Mouse (Mus musculus) ES-Bruce4 (cell line): Measurements from ENCODE around the gene Pex14. TPM values are rescaled to one million over a fixed set of nuclear protein-coding genes. Genes with fewer than 3 reads are reported as not detected.

Experiments
- H3K27ac ChIP-seq: 2 replicates; pipeline ENCODE4 v1.5.1; 2012; ENCODE audit warnings: low read length, inconsistent platforms; ENCODE audit not compliant: insufficient read depth
- H3K27me3 ChIP-seq: 2 replicates; pipeline ENCODE4 v1.6.1; 2012; ENCODE audit warnings: mild to moderate bottlenecking, low read length, inconsistent platforms; ENCODE audit not compliant: control insufficient read depth, poor library complexity, insufficient read depth, severe bottlenecking
- H3K36me3 ChIP-seq: 2 replicates; pipeline ENCODE4 v1.6.1; 2012; ENCODE audit warnings: inconsistent platforms, mild to moderate bottlenecking, low read length, moderate library complexity; ENCODE audit not compliant: control insufficient read depth, poor library complexity, insufficient read depth, severe bottlenecking
- H3K4me1 ChIP-seq: one replicate; pipeline ENCODE4 v1.8.1; 2011; ENCODE audit warnings: low read length; ENCODE audit not compliant: control insufficient read depth, insufficient read depth
- H3K4me3 ChIP-seq: 2 replicates; pipeline ENCODE4 v1.5.1; 2011; ENCODE audit warnings: low read depth, mild to moderate bottlenecking, low read length
- H3K9ac ChIP-seq: 2 replicates; pipeline ENCODE4 v1.6.1; 2012; ENCODE audit warnings: low read depth, mild to moderate bottlenecking, inconsistent platforms; ENCODE audit not compliant: poor library complexity, severe bottlenecking
- H3K9me3 ChIP-seq: replicated peaks from 2 replicates; pipeline ENCODE4 v1.6.1; 2012; ENCODE audit warnings: mild to moderate bottlenecking, low read length, inconsistent platforms; ENCODE audit not compliant: control insufficient read depth, poor library complexity, insufficient read depth, severe bottlenecking
- CTCF ChIP-seq: IDR thresholded peaks from one replicate; pipeline ENCODE4 v1.8.1; 2011; ENCODE audit warnings: low read depth, low read length
- EP300 ChIP-seq: IDR thresholded peaks from 2 replicates; pipeline ENCODE4 v1.6.1; 2011; ENCODE audit warnings: low read depth, low read length; ENCODE audit not compliant: insufficient read depth
- POLR2A ChIP-seq: IDR thresholded peaks from one replicate; pipeline ENCODE4 v1.8.1; 2011; ENCODE audit warnings: low read length; ENCODE audit not compliant: insufficient read depth
- polyA plus RNA-seq: library from polyadenylated mRNA; stranded (reverse); fragments of >200 nt; gene quantifications from 2 replicates; pipeline ENCODE4 v1.2.4, GENCODE M21; 2011; ENCODE audit warnings: low read depth; ENCODE audit not compliant: missing spikeins, insufficient read depth, insufficient read length

The Pex14 gene
- polyA plus RNA-seq, 1 experiment, result 31.2 TPM

GRCm38 (mm10) chr4:148928316-148928715, 171.4 kb downstream of the Pex14 start:
- Histone ChIP-seq H3K27me3 (no peaks in the 10 kb centered on the region), H3K27ac (no peak overlapping the region), H3K36me3 (no peaks in the 10 kb centered on the region)

GRCm38 (mm10) chr4:148926459-148926858, 173.2 kb downstream of the Pex14 start:
- 0 out of 2 replicates have a peak overlapping the region, but pooled peaks have one; percentile 22 for H3K9ac ChIP-seq
- TF ChIP-seq CTCF (no peak), EP300 (peak; percentile 82)
- no peaks in the 10 kb centered on the region for H3K36me3 ChIP-seq
- H3K9me3 ChIP-seq, result no peaks in the 10 kb centered on the region
- no peak overlapping the region for H3K27ac ChIP-seq
- H3K27me3 ChIP-seq, result no peaks in the 10 kb centered on the region
- H3K4me3 ChIP-seq, result no peak overlapping the region
- H3K4me1 ChIP-seq, result peaks cover 2% of the 10 kb centered on the region

More at GRCm38 (mm10) chr4:148928316-148928715, 171.4 kb downstream of the Pex14 start:
- H3K9ac ChIP-seq, result no peak overlapping the region
- H3K9me3 ChIP-seq, result no peaks in the 10 kb centered on the region
- no peak overlapping the region for H3K4me3 ChIP-seq
- no peak for TF ChIP-seq CTCF
- no peak for TF ChIP-seq EP300
- no peak for TF ChIP-seq POLR2A
- peaks cover 4% of the 10 kb centered on the region for H3K4me1 ChIP-seq

GRCm38 (mm10) chr4:148925589-148926359, 173.9 kb downstream of the Pex14 start:
- Histone ChIP-seq H3K27ac (0 out of 2 replicates have a peak overlapping the region, but pooled peaks have one; percentile 1), H3K9me3 (no peaks in the 10 kb centered on the region), H3K36me3 (no peaks in the 10 kb centered on the region), H3K9ac (peak overlapping the region; percentile 22; the same call in 1 of the 2 replicates), H3K4me3 (no peak overlapping the region), H3K27me3 (no peaks in the 10 kb centered on the region), H3K4me1 (peaks cover 2% of the 10 kb centered on the region)
- TF ChIP-seq CTCF, result no peak
- TF ChIP-seq POLR2A, result no peak
- TF ChIP-seq EP300, result no peak

GRCm38 (mm10) chr4:148923976-148924375, 175.7 kb downstream of the Pex14 start:
- Histone ChIP-seq H3K9me3 (no peaks in the 10 kb centered on the region), H3K9ac (peak overlapping the region; percentile 22; the same call in 1 of the 2 replicates), H3K36me3 (no peaks in the 10 kb centered on the region), H3K4me1 (peaks cover 2% of the 10 kb centered on the region), H3K27ac (peak overlapping the region; percentile 12), H3K4me3 (no peak overlapping the region), H3K27me3 (no peaks in the 10 kb centered on the region)
- no peak for TF ChIP-seq EP300
- TF ChIP-seq CTCF, result no peak
- no peak for TF ChIP-seq POLR2A

GRCm38 (mm10) chr4:148923414-148923813, 176.3 kb downstream of the Pex14 start:
- Histone ChIP-seq H3K4me3 (no peak overlapping the region), H3K9ac (peak overlapping the region; percentile 22; the same call in 1 of the 2 replicates), H3K9me3 (no peaks in the 10 kb centered on the region), H3K4me1 (peaks cover 2% of the 10 kb centered on the region), H3K36me3 (no peaks in the 10 kb centered on the region), H3K27ac (0 out of 2 replicates have a peak overlapping the region, but pooled peaks have one; percentile 12), H3K27me3 (no peaks in the 10 kb centered on the region)
- TF ChIP-seq EP300 (no peak), CTCF (no peak), POLR2A (no peak)

GRCm38 (mm10) chr4:148922221-148922700, 177.4 kb downstream of the Pex14 start:
- H3K27me3 ChIP-seq, result no peaks in the 10 kb centered on the region
- TF ChIP-seq POLR2A (no peak), CTCF (no peak), EP300 (no peak)
- H3K36me3 ChIP-seq, result no peaks in the 10 kb centered on the region
- peak overlapping the region; percentile 54 for H3K9ac ChIP-seq
- peak overlapping the region; percentile 35 for H3K4me3 ChIP-seq
- H3K27ac ChIP-seq, result no peak overlapping the region
- peaks cover 2% of the 10 kb centered on the region for H3K4me1 ChIP-seq
- H3K9me3 ChIP-seq, result no peaks in the 10 kb centered on the region
